Mouse (Mus musculus): Measurements from ENCODE around the gene Xrcc1.

Gene Xrcc1

DNA sequence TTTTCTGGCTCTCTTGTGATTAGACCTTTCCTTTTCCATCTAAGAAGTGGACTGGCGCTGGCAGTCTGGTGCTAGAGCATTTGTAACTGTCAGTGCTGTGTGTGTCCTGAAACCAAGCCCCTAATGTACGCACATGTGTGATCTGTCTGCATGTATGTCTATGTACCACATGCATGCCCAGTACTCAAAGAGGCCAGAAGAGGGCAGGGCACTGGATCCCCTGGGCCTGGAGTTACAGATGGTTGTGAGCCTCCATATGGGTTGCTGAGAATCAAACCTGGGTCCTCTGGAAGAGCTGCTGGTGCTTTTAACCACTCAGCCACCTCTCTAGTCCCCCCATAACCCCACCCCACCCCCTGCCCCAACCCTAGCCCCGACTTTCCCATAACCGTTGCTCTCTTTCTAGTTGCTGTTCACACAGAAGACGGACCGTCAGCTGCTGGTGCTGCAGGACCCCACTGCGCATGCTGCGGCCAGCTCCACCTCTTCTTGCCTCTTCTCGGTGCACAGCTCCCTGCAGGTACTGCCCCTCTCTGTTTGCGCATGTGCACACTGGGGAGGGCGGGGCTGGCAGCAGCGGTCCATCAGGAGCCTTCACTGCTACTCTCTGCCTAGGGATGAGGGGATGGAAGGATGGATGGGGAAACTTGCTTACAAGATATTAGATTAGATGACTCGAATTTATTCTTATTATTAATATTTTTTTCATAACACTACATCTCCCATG lies 73.7 kb downstream of the Xrcc1 start:
- POLR2A ChIA-PET: interaction anchor here in 3 of 4 experiments (0.5 to 2.7 kb wide), 29 partner anchors 9 to 496 kb away, joined by 3 to 19 read pairs (median 4); partner anchors contain the start of genes Phldb3 (in 3 of the 3), Cadm4 (in 1 of the 3) and Irgc1 (in 1 of the 3)
- CTCF ChIA-PET: interaction anchor here (0.5 to 2.4 kb wide), 39 partner anchors 8 to 777 kb away, joined by 3 to 33 read pairs (median 5); partner anchors contain the start of genes Phldb3 (in 2 of the 4) and Cadm4 (in 1 of the 4)

DNA sequence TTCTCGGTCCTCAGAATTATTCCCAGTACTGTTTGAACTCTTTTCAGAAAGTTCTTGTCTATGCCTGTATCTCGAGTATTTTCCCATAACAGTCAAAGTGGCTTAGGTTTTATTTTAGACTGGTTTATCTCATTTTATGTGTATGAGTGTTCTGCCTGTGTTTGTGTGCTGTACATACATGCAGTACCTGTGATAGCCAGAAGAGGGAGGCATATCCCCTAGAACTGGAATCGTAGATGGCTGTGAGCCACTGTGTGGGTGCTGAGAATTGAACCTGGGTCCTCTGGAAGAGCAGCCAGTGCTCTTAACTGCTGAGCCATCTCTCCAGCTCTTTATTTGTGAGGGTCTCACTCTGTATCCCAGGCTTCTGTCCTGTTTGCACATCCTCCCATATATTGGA lies 75.1 kb downstream of the Xrcc1 start:
- POLR2A ChIA-PET: no interaction called here
- CTCF ChIA-PET: interaction anchor here in 1 of 4 experiments (0.9 to 1.1 kb wide), 2 partner anchors 18 to 41 kb away, joined by 3 read pairs; no protein-coding TSS in a partner anchor

DNA sequence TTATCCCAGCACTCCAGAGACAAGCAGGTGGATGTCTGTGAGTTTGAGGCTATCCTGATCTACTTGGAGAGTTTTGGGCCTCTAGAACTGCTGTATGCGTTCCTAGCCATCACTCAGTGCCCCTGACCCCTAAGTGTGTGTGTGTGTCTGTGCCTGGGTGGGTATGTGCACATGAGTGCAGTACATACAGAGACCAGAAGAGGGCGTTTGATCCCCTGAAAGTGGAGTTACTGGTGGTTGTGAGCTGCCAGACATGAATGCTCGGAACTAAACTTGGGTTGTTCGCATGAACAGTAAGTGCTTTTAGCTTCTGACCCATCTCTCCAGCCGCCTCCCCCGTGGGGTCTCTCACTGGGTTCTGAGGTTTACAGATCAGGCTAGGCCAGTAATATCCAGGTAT lies 76.9 kb downstream of the Xrcc1 start:
- POLR2A ChIA-PET: interaction anchor here in 2 of 4 experiments (0.6 kb wide), 2 partner anchors 9 to 67 kb away, joined by 4 to 7 read pairs; no protein-coding TSS in a partner anchor
- CTCF ChIA-PET: interaction anchor here in 3 of 4 experiments (0.7 to 1.5 kb wide), 4 partner anchors 19 to 95 kb away, joined by 3 to 4 read pairs (median 3); no protein-coding TSS in a partner anchor
